Mouse (Mus musculus): Measurements from ENCODE around the gene Sdf2. TPM values are rescaled to one million over a fixed set of nuclear protein-coding genes. Genes with fewer than 3 reads are reported as not detected.
A peak's percentile ranks its signal among the peaks of the same experiment; 100 is the strongest.

Gene Sdf2
- polyA plus RNA-seq, 1 experiment from 2014 or later: 66.6 TPM

- Histone ChIP-seq H3K27me3 (replicated peaks; ENCODE audit: control insufficient read depth, insufficient read depth, low read length) (no peaks in the 10 kb centered on the region), H3K4me2 (replicated peaks; ENCODE audit: low read depth) (peak overlapping the region; percentile 82), H3K4me1 (replicated peaks; ENCODE audit: control insufficient read depth, insufficient read depth, low read length) (no peaks in the 10 kb centered on the region), H3K9ac (ENCODE audit: low read depth, low read length) (no peak overlapping the region), H3K27ac (ENCODE audit: low read depth, low read length) (no peak overlapping the region), H3K4me3 (ENCODE audit: low read depth, low read length) (peak overlapping the region; percentile 96; the same call in 1 of the 2 replicates), H3K36me3 (ENCODE audit: control insufficient read depth, insufficient read depth) (peaks cover 22% of the 10 kb centered on the region), H3K9me3 (ENCODE audit: control insufficient read depth) (no peaks in the 10 kb centered on the region)
- ATAC-seq: no peak
- no peak for TF ChIP-seq CTCF (IDR thresholded peaks at IDR 0.05; ENCODE audit: low read depth)
- whole genome bisulfite sequencing: 80% methylated on average over 2 of the region's 2 CpGs
These were observed 15.1 kb downstream of the Sdf2 start for GRCm38 (mm10) chr11:78260489-78261258.

GRCm38 (mm10) chr11:78261380-78262352 lies 16.1 kb downstream of the Sdf2 start, which contains the start of gene 2610507B11Rik:
2610507B11Rik (plus strand) TSS chr11:78261752.
- H3K27me3 ChIP-seq (replicated peaks; ENCODE audit: control insufficient read depth, insufficient read depth, low read length): no peaks in the 10 kb centered on the region
- peak; percentile 46 for TF ChIP-seq CTCF (IDR thresholded peaks at IDR 0.05; ENCODE audit: low read depth)
- peak; percentile 95 for ATAC-seq
- WGBS: under 1% methylated on average over 102 of the region's 115 CpGs
- peak within 1 kb of the TSS; percentile 82 for H3K4me2 ChIP-seq (replicated peaks; ENCODE audit: low read depth)
- peak within 1 kb of the TSS; percentile 76 for H3K9ac ChIP-seq (ENCODE audit: low read depth, low read length)
- no peaks in the 10 kb centered on the region for H3K9me3 ChIP-seq (ENCODE audit: control insufficient read depth)
- H3K27ac ChIP-seq (ENCODE audit: low read depth, low read length): peak within 1 kb of the TSS; percentile 81
- peak within 1 kb of the TSS; percentile 96 for H3K4me3 ChIP-seq (ENCODE audit: low read depth, low read length)
- no peaks in the 10 kb centered on the region for H3K4me1 ChIP-seq (replicated peaks; ENCODE audit: control insufficient read depth, insufficient read depth, low read length)
- peaks cover 32% of the 10 kb centered on the region for H3K36me3 ChIP-seq (ENCODE audit: control insufficient read depth, insufficient read depth)

GRCm38 (mm10) chr11:78262550-78262949 lies 17.0 kb downstream of the Sdf2 start:
- Histone ChIP-seq H3K27ac (ENCODE audit: low read depth, low read length) (no peak overlapping the region), H3K4me2 (replicated peaks; ENCODE audit: low read depth) (peak overlapping the region; percentile 82), H3K27me3 (replicated peaks; ENCODE audit: control insufficient read depth, insufficient read depth, low read length) (no peaks in the 10 kb centered on the region), H3K9me3 (ENCODE audit: control insufficient read depth) (no peaks in the 10 kb centered on the region), H3K4me1 (replicated peaks; ENCODE audit: control insufficient read depth, insufficient read depth, low read length) (no peaks in the 10 kb centered on the region), H3K9ac (ENCODE audit: low read depth, low read length) (peak overlapping the region; percentile 76; the same call in 1 of the 2 replicates), H3K4me3 (ENCODE audit: low read depth, low read length) (peak overlapping the region; percentile 96), H3K36me3 (ENCODE audit: control insufficient read depth, insufficient read depth) (peaks cover 39% of the 10 kb centered on the region)
- 4% methylated on average over 8 of the region's 8 CpGs for WGBS
- TF ChIP-seq CTCF (IDR thresholded peaks at IDR 0.05; ENCODE audit: low read depth): peak; percentile 75
- no peak for ATAC-seq

GRCm38 (mm10) chr11:78265571-78265970 lies 20.0 kb downstream of the Sdf2 start:
- H3K4me2 ChIP-seq (replicated peaks; ENCODE audit: low read depth): no peak overlapping the region
- TF ChIP-seq CTCF (IDR thresholded peaks at IDR 0.05; ENCODE audit: low read depth): no peak
- H3K9me3 ChIP-seq (ENCODE audit: control insufficient read depth): no peaks in the 10 kb centered on the region
- H3K27ac ChIP-seq (ENCODE audit: low read depth, low read length): no peak overlapping the region
- H3K9ac ChIP-seq (ENCODE audit: low read depth, low read length): no peak overlapping the region
- no peaks in the 10 kb centered on the region for H3K4me1 ChIP-seq (replicated peaks; ENCODE audit: control insufficient read depth, insufficient read depth, low read length)
- no peak overlapping the region for H3K4me3 ChIP-seq (ENCODE audit: low read depth, low read length)
- 87% methylated on average over 6 of the region's 6 CpGs for WGBS
- peaks cover 65% of the 10 kb centered on the region for H3K36me3 ChIP-seq (ENCODE audit: control insufficient read depth, insufficient read depth)
- no peaks in the 10 kb centered on the region for H3K27me3 ChIP-seq (replicated peaks; ENCODE audit: control insufficient read depth, insufficient read depth, low read length)
- no peak for ATAC-seq

GRCm38 (mm10) chr11:78271986-78272385 lies 26.4 kb downstream of the Sdf2 start:
- 87% methylated on average over 13 of the region's 13 CpGs for WGBS
- Histone ChIP-seq H3K9ac (ENCODE audit: low read depth, low read length) (no peak overlapping the region), H3K4me1 (replicated peaks; ENCODE audit: control insufficient read depth, insufficient read depth, low read length) (no peaks in the 10 kb centered on the region), H3K27ac (ENCODE audit: low read depth, low read length) (no peak overlapping the region), H3K9me3 (ENCODE audit: control insufficient read depth) (no peaks in the 10 kb centered on the region), H3K36me3 (ENCODE audit: control insufficient read depth, insufficient read depth) (peaks cover 94% of the 10 kb centered on the region), H3K27me3 (replicated peaks; ENCODE audit: control insufficient read depth, insufficient read depth, low read length) (no peaks in the 10 kb centered on the region), H3K4me3 (ENCODE audit: low read depth, low read length) (no peak overlapping the region), H3K4me2 (replicated peaks; ENCODE audit: low read depth) (no peak overlapping the region)
- no peak for ATAC-seq
- no peak for TF ChIP-seq CTCF (IDR thresholded peaks at IDR 0.05; ENCODE audit: low read depth)

- no peaks in the 10 kb centered on the region for H3K4me1 ChIP-seq (replicated peaks; ENCODE audit: control insufficient read depth, insufficient read depth, low read length)
- WGBS: 100% methylated on average over 1 of the region's 1 CpGs
These were observed 30.1 kb downstream of the Sdf2 start for GRCm38 (mm10) chr11:78275596-78275995.

More at GRCm38 (mm10) chr11:78275596-78275995, 30.1 kb downstream of the Sdf2 start:
- TF ChIP-seq CTCF (IDR thresholded peaks at IDR 0.05; ENCODE audit: low read depth): no peak
- ATAC-seq: no peak
- no peak overlapping the region for H3K4me3 ChIP-seq (ENCODE audit: low read depth, low read length)
- no peak overlapping the region for H3K27ac ChIP-seq (ENCODE audit: low read depth, low read length)
- H3K27me3 ChIP-seq (replicated peaks; ENCODE audit: control insufficient read depth, insufficient read depth, low read length): no peaks in the 10 kb centered on the region
- H3K36me3 ChIP-seq (ENCODE audit: control insufficient read depth, insufficient read depth): peaks cover 97% of the 10 kb centered on the region
- H3K9ac ChIP-seq (ENCODE audit: low read depth, low read length): no peak overlapping the region
- H3K9me3 ChIP-seq (ENCODE audit: control insufficient read depth): no peaks in the 10 kb centered on the region
- no peak overlapping the region for H3K4me2 ChIP-seq (replicated peaks; ENCODE audit: low read depth)

All from intestine, postnatal 0 days (tissue).